In the genomic region with DNA sequence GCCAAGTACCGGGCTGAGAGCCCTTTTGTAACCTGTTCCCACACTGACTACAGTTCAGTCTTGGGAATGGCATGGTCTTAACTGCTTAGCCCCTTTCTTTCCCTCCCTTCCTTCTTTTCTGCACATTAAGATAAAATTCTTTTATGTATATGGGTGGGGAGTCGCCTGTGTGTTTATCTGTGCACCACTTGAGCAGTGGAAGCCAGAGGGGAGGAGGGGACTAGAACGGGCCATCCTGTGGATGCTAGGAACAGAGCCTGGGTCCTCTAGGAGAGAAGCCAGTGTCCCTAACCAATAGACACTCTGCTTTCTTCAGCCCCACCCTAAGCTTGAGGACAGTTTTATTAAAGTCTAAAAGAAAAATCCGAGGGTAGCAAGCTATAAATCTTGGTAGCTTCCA, we compare ENCODE assay signal across 1 mouse cellular context.
A peak's percentile ranks its signal among the peaks of the same experiment; 100 is the strongest.
TF ChIP-seq lines count a peak whose summit lies in the region.

No protein-coding gene starts in this region.

TF ChIP-seq in MEL, 35 proteins besides CTCF, POLR2A, EP300 and RAD21:
- TF ChIP-seq SMC3 (IDR thresholded peaks at IDR 0.05; ENCODE audit: low read depth, low read length) (peak; percentile 14), MYC (IDR thresholded peaks at IDR 0.05; ENCODE audit: low read depth, low read length) (no peak), MXI1 (IDR thresholded peaks at IDR 0.05; ENCODE audit: low read depth, low read length) (0 out of 2 replicates have a peak, but pooled peaks have one; percentile 45), NELFE (IDR thresholded peaks at IDR 0.05; ENCODE audit: low read depth, low read length) (no peak; the same call in 1 of the 2 replicates), BHLHE40 (IDR thresholded peaks at IDR 0.05; ENCODE audit: borderline replicate concordance, low read depth, low read length) (0 out of 2 replicates have a peak, but pooled peaks have one; percentile 27), ZMIZ1 (IDR thresholded peaks at IDR 0.05; ENCODE audit: low read depth, low read length) (no peak), RCOR1 (IDR thresholded peaks at IDR 0.05; ENCODE audit: low read depth, low read length) (peak; percentile 47; the same call in 1 of the 2 replicates), GABPA (IDR thresholded peaks at IDR 0.05; ENCODE audit: low read depth, low read length) (no peak), HCFC1 (IDR thresholded peaks at IDR 0.05; ENCODE audit: low read depth, low read length) (no peak), ZC3H11A (IDR thresholded peaks at IDR 0.05; ENCODE audit: low read depth, low read length) (no peak), ELF1 (IDR thresholded peaks at IDR 0.05; ENCODE audit: low read depth, low read length) (no peak), MYB (IDR thresholded peaks at IDR 0.05; ENCODE audit: low read depth, low read length) (no peak), MAX (IDR thresholded peaks at IDR 0.05; ENCODE audit: low read length) (0 out of 2 replicates have a peak, but pooled peaks have one; percentile 24), POLR2AphosphoS5 (IDR thresholded peaks at IDR 0.05; ENCODE audit: borderline replicate concordance, low read depth, low read length) (no peak), MAZ (IDR thresholded peaks at IDR 0.05; ENCODE audit: low read depth, low read length) (no peak), MEF2A (IDR thresholded peaks at IDR 0.05; ENCODE audit: extremely low read depth, insufficient replicate concordance, low read depth, low read length, poor library complexity, severe bottlenecking) (no peak), ETS1 (IDR thresholded peaks at IDR 0.05; ENCODE audit: low read depth, low read length) (0 out of 2 replicates have a peak, but pooled peaks have one; percentile 15), JUND (IDR thresholded peaks at IDR 0.05; ENCODE audit: low read depth, low read length) (no peak), USF2 (IDR thresholded peaks at IDR 0.05; ENCODE audit: borderline replicate concordance in 1 of 2, insufficient read depth in 1 of 2, low read depth in 1 of 2, low read length in 2 of 2) (no peak), MAFK (IDR thresholded peaks at IDR 0.05; ENCODE audit: borderline replicate concordance, low read depth, low read length) (no peak), NRF1 (IDR thresholded peaks at IDR 0.05; ENCODE audit: insufficient read depth, low read depth, low read length, poor library complexity, severe bottlenecking) (no peak), SIN3A (IDR thresholded peaks at IDR 0.05; ENCODE audit: low read length) (peak; percentile 30; the same call in 1 of the 2 replicates), USF1 (IDR thresholded peaks at IDR 0.05; ENCODE audit: low read depth, low read length) (no peak), E2F4 (IDR thresholded peaks at IDR 0.05; ENCODE audit: borderline replicate concordance, low read depth, low read length) (no peak), CHD2 (IDR thresholded peaks at IDR 0.05; ENCODE audit: low read length) (peak; percentile 23; the same call in 1 of the 2 replicates), TCF12 (IDR thresholded peaks at IDR 0.05; ENCODE audit: low read depth, low read length) (peak; percentile 38; the same call in 1 of the 2 replicates), KAT2A (conservative IDR thresholded peaks at IDR 0.05; ENCODE audit: low read depth, low read length) (no peak), ZKSCAN1 (IDR thresholded peaks at IDR 0.05; ENCODE audit: low read depth, low read length) (no peak), UBTF (IDR thresholded peaks at IDR 0.05; ENCODE audit: borderline replicate concordance, insufficient read depth, low read depth, low read length) (no peak), ZNF384 (IDR thresholded peaks at IDR 0.05; ENCODE audit: low read depth, low read length) (no peak), CHD1 (IDR thresholded peaks at IDR 0.05; ENCODE audit: low read depth, low read length) (no peak), GATA1 (IDR thresholded peaks at IDR 0.05; ENCODE audit: low read depth, low read length) (peak; percentile 38; the same call in 1 of the 2 replicates), TBP (IDR thresholded peaks at IDR 0.05; ENCODE audit: low read depth, low read length) (no peak), TAL1 (IDR thresholded peaks at IDR 0.05; ENCODE audit: low read length) (peak; percentile 22), POLR2AphosphoS2 (IDR thresholded peaks at IDR 0.05; ENCODE audit: low read length) (no peak)
